Mouse (Mus musculus): ENCODE results near the gene Tcfl5. TPM values are rescaled to one million over a fixed set of nuclear protein-coding genes. Genes with fewer than 3 reads are reported as not detected.

Tcfl5 gene
- polyA plus RNA-seq, 1 experiment from 2014 or later = 0.55 TPM

- H3K27ac ChIP-seq = 0 out of 2 replicates have a peak overlapping the region, but pooled peaks have one; percentile 82
- peaks cover 20% of the 10 kb centered on the region for H3K4me1 ChIP-seq
- peaks cover 49% of the 10 kb centered on the region for H3K36me3 ChIP-seq
- no peaks in the 10 kb centered on the region for H3K9me3 ChIP-seq
- peak overlapping the region; percentile 85 for H3K4me3 ChIP-seq
- WGBS = 50% methylated on average over 6 of the region's 6 CpGs
- no peaks in the 10 kb centered on the region for H3K27me3 ChIP-seq (replicated peaks)
- peak overlapping the region; percentile 88 for H3K4me2 ChIP-seq (replicated peaks)
- H3K9ac ChIP-seq = peak overlapping the region; percentile 87
- peak; percentile 23; the same call in 1 of the 2 replicates for ATAC-seq (ENCODE audit: low FRiP score, low read depth)
Observed at GRCm38 (mm10) chr2:180588736-180589122, 53.8 kb downstream of the Tcfl5 start.

GRCm38 (mm10) chr2:180583154-180583507 lies 59.4 kb downstream of the Tcfl5 start:
- H3K36me3 ChIP-seq = peaks cover 21% of the 10 kb centered on the region
- peak; percentile 39 for ATAC-seq (ENCODE audit: low FRiP score, low read depth)
- no peak overlapping the region for H3K27ac ChIP-seq
- 37% methylated on average over 7 of the region's 7 CpGs for WGBS
- H3K4me3 ChIP-seq = peak overlapping the region; percentile 84
- no peaks in the 10 kb centered on the region for H3K9me3 ChIP-seq
- H3K27me3 ChIP-seq (replicated peaks) = no peaks in the 10 kb centered on the region
- peaks cover 17% of the 10 kb centered on the region for H3K4me1 ChIP-seq
- peak overlapping the region; percentile 97 for H3K4me2 ChIP-seq (replicated peaks)
- peak overlapping the region; percentile 96 for H3K9ac ChIP-seq

GRCm38 (mm10) chr2:180582481-180583153 lies 59.9 kb downstream of the Tcfl5 start:
- peak overlapping the region; percentile 97 for H3K4me2 ChIP-seq (replicated peaks)
- peak overlapping the region; percentile 84 for H3K4me3 ChIP-seq
- H3K9me3 ChIP-seq = no peaks in the 10 kb centered on the region
- H3K27me3 ChIP-seq (replicated peaks) = no peaks in the 10 kb centered on the region
- H3K9ac ChIP-seq = peak overlapping the region; percentile 96
- ATAC-seq (ENCODE audit: low FRiP score, low read depth) = peak; percentile 73
- WGBS = under 1% methylated on average over 57 of the region's 57 CpGs
- H3K36me3 ChIP-seq = peaks cover 21% of the 10 kb centered on the region
- 0 out of 2 replicates have a peak overlapping the region, but pooled peaks have one; percentile 46 for H3K27ac ChIP-seq
- H3K4me1 ChIP-seq = peaks cover 17% of the 10 kb centered on the region

- peak within 1 kb of the TSS; percentile 97; the same call in 1 of the 2 replicates for H3K4me2 ChIP-seq (replicated peaks)
- peaks cover 17% of the 10 kb centered on the region for H3K4me1 ChIP-seq
- WGBS = 78% methylated on average over 3 of the region's 3 CpGs
- no peak within 1 kb of the TSS for H3K27ac ChIP-seq
- no peaks in the 10 kb centered on the region for H3K9me3 ChIP-seq
- peaks cover 13% of the 10 kb centered on the region for H3K36me3 ChIP-seq
- no peak within 1 kb of the TSS for H3K9ac ChIP-seq
- ATAC-seq (ENCODE audit: low FRiP score, low read depth) = no peak
- no peaks in the 10 kb centered on the region for H3K27me3 ChIP-seq (replicated peaks)
- H3K4me3 ChIP-seq = no peak within 1 kb of the TSS
Observed at GRCm38 (mm10) chr2:180581002-180581401, 61.5 kb downstream of the Tcfl5 start, which contains the start of gene Mrgbp. Gene Mrgbp, plus strand, starts transcription at chr2:180581304.

- Histone ChIP-seq H3K36me3 (no peaks in the 10 kb centered on the region), H3K27me3 (replicated peaks) (no peaks in the 10 kb centered on the region), H3K9ac (no peak overlapping the region), H3K9me3 (no peaks in the 10 kb centered on the region), H3K4me1 (peaks cover 7% of the 10 kb centered on the region), H3K27ac (no peak overlapping the region), H3K4me2 (replicated peaks) (no peak overlapping the region), H3K4me3 (no peak overlapping the region)
- ATAC-seq (ENCODE audit: low FRiP score, low read depth) = no peak
- WGBS = 8% methylated on average over 3 of the region's 3 CpGs
Observed at GRCm38 (mm10) chr2:180578686-180579085, 63.8 kb downstream of the Tcfl5 start.

- Histone ChIP-seq H3K9ac (no peak overlapping the region), H3K27ac (no peak overlapping the region), H3K27me3 (replicated peaks) (no peaks in the 10 kb centered on the region), H3K9me3 (no peaks in the 10 kb centered on the region), H3K4me3 (no peak overlapping the region), H3K4me2 (replicated peaks) (no peak overlapping the region), H3K4me1 (no peaks in the 10 kb centered on the region), H3K36me3 (no peaks in the 10 kb centered on the region)
- no peak for ATAC-seq (ENCODE audit: low FRiP score, low read depth)
- 45% methylated on average over 4 of the region's 4 CpGs for WGBS
Observed at GRCm38 (mm10) chr2:180576482-180576881, 66.0 kb downstream of the Tcfl5 start.

Other genes starting within 250 kb of the Tcfl5 start
- gene Slco4a1, start 186.5 kb downstream of the Tcfl5 start, polyA plus RNA-seq (2016; fragmentation: Nextera tagmentation; extraction: Ambion mirVana) = 6.0 and 7.8 TPM in 2 replicates
- gene Ntsr1, start 142.7 kb downstream of the Tcfl5 start, polyA plus RNA-seq (2016; fragmentation: Nextera tagmentation; extraction: Ambion mirVana) = 0.28 and 0.32 TPM in 2 replicates
- 38.9 and 45.5 TPM in 2 replicates for gene Mrgbp, start 61.4 kb downstream of the Tcfl5 start, polyA plus RNA-seq (2016; fragmentation: Nextera tagmentation; extraction: Ambion mirVana)
- 91.8 and 94.8 TPM in 2 replicates for gene Ogfr, start 53.5 kb downstream of the Tcfl5 start, polyA plus RNA-seq (2016; fragmentation: Nextera tagmentation; extraction: Ambion mirVana)
- 52.2 and 56.5 TPM in 2 replicates for gene Col9a3, start 44.9 kb downstream of the Tcfl5 start, polyA plus RNA-seq (2016; fragmentation: Nextera tagmentation; extraction: Ambion mirVana)
- gene Dido1, start 67.3 kb upstream of the Tcfl5 start, polyA plus RNA-seq (2016; fragmentation: Nextera tagmentation; extraction: Ambion mirVana) = 32.0 and 33.6 TPM in 2 replicates
- 53.8 and 56.8 TPM in 2 replicates for gene Gid8, start 67.4 kb upstream of the Tcfl5 start, polyA plus RNA-seq (2016; fragmentation: Nextera tagmentation; extraction: Ambion mirVana)
- gene Slc17a9, start 82.6 kb upstream of the Tcfl5 start, polyA plus RNA-seq (2016; fragmentation: Nextera tagmentation; extraction: Ambion mirVana) = 0.43 and 0.52 TPM in 2 replicates
- gene Bhlhe23, start 134.2 kb upstream of the Tcfl5 start, polyA plus RNA-seq (2016; fragmentation: Nextera tagmentation; extraction: Ambion mirVana) = 7.1 and 8.2 TPM in 2 replicates